Mouse (Mus musculus): ENCODE data around the gene Bhlhe23.
A peak's percentile ranks its signal among the peaks of the same experiment; 100 is the strongest.

Gene Bhlhe23

DNA sequence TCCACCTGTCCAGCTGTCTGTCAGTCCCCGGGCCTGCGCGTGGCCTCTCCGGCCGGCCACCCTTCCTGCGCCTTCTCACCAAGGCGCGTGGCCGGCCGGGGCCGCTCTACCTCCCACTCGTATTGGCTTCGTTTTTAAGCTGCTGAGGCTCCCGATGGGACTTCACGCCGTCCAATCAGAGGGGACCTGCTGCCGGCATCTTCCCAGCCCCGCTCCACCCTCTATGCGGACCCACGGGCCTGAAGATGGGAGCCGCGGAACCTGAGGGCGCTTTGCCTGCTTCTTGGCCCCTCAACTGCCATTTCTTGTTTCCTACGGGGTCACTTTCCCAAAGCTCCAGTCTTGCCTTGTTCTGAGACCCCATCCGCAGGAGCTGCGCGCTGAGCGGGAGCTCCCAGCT lies at the start of gene Bhlhe23:
Gene Bhlhe23, minus strand, starts transcription at position 108 of the 400 bp plus-strand sequence.
- DNase-seq, result no peak

DNA sequence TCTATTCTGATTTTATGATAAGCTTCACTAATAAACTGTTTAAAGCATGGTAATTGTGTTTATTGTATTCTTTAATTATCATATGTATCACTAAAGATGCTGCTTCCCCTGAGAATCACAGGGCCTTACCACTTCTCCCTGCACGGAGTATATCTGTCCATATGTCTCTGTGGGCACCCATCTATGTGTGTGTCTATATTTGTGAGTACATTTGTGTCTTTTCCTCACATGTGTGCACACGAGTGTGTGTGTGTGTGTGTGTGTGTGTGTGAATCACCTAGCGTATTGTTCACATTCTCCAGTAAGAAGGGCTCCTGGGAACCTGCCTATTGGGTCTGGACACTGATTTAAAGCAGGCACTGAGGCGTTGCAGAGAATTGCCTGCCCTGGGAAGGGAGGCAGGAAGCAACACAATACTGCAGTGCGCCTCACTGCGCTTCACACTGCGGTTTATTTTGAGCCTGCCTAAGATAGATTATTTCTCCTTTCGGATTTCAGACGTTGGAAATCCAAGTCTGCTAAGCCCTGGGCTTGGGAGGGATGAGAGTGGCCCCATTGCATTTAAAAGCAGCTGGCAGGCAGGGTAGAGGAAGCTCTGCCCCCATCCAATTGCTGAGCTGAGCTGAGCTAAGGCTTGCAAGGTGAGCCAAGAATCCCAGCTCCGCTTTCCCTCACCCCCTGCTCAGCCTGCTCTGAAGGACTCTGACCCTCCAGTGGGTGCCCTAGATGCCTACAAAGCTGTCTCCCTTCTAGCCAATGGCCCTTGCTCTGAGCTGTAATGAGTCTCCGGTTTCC lies 48.6 kb upstream of the Bhlhe23 start:
- DNase-seq, result no peak

- DNase-seq, result no peak
Observed at GRCm38 (mm10) chr2:180824724-180825123, 48.0 kb upstream of the Bhlhe23 start.

- no peak for DNase-seq
Observed at GRCm38 (mm10) chr2:180824061-180824460, 47.4 kb upstream of the Bhlhe23 start.

DNA sequence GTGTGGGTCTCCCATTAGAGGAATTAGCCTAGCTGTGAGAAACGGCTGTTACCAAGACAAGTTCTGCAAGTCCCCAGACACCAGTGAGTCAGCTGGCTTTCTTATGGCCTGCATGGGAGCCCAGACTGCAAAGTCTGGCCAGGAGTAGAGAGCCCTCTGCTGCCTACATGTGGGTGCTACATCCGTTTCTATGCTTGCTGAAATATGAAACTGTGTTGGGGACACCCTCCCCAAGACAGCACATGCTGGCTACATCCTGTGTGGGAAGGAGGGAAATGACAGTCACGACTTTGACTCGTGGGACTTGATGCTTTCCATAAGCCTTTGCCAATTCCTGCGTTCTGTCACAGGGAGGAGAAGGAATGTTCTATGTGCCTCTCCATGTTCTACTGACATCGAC lies 45.8 kb upstream of the Bhlhe23 start:
- no peak for DNase-seq

DNA sequence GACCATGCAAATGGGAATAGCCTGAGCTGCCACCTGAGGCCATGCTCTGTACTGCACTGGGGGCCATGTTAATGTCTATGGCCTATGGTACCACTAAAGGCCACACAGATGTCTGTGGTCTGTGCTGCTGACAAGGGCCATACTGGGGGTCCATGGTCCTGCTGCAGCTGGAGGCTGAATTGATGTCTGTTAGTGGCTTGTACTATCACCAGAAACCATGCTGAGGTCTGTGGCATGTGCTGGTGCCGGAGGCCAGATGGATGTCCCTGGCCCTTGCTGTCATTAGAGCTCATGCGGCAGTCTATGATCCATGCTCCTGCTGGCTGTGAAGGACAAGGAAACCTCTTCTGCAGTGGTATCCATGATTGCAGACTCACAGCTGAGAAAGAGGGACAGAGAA lies 42.8 kb upstream of the Bhlhe23 start:
- DNase-seq, result no peak

DNA sequence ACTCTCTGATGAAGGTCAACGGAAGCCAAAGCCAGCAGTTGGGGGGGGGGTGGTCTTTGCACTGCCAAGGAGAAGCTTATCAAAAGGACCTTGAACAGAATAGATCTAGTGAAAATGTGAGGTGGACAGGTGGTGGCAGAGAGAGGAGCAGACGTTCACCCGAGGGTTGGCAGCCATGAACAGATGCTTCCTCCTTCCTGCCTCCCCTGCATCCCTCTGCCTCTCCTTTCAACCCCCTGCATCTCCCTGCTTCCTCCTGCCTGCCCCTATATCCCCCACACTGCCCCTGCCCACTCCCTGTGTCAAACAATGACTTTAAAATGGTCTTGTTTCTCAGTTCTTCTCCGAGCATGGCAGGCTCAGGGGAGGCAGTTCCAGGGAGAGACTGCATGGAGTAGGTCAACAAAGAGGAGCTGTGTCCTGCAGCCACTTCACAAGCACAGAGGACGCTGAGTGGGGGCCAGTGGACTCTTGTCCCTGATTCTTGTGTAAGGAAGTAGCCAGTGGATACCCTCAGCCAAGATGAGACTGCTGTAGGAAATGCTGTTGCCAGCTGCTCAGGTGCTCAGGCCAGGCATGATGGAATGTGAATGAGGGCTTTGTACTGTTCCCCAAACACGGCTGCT lies 39.9 kb upstream of the Bhlhe23 start:
- no peak for DNase-seq

- no peak for DNase-seq
Observed at GRCm38 (mm10) chr2:180813982-180814568, 37.4 kb upstream of the Bhlhe23 start.

GRCm38 (mm10) chr2:180811002-180811401 lies 34.3 kb upstream of the Bhlhe23 start:
- DNase-seq, result no peak

DNA sequence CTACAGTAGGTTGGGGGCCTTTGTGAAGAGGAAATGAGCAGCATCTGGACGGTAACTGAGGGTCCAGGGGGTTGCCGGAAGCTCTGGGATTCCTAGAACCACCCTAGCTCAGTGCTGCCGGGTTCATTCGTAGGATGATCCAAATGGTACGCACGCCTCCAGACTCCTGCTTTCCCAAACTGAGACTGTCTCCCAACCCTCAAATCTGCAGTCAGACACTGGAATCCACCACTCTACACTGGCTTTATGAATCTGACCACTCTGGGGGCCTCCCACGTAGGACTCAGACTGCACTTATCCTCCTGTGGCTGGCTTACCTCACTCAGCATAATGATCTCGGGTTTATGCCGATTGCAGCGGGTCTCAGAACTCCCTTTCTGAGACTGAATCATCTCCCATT lies 32.8 kb upstream of the Bhlhe23 start:
- DNase-seq, result no peak

DNA sequence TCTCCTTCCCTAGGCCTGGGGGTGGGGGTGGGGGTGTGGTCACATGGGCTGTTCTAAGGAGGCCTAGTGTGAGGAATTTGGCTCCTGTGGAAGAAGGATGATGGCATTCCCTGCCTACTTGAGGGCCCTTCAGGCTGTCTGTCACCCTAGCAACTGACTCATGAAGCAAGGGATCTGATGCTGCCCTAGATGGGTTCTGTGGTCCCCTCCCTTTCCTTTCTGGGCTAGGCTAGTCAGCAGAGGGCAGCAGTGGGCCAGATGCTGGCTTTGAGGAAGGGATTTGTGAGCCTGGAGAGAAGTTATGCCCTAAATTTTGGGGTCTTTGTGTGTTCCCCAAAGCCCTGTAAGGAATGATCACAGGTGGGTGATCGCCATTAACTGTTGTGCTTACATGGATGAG lies 29.3 kb upstream of the Bhlhe23 start:
- DNase-seq, result no peak

DNA sequence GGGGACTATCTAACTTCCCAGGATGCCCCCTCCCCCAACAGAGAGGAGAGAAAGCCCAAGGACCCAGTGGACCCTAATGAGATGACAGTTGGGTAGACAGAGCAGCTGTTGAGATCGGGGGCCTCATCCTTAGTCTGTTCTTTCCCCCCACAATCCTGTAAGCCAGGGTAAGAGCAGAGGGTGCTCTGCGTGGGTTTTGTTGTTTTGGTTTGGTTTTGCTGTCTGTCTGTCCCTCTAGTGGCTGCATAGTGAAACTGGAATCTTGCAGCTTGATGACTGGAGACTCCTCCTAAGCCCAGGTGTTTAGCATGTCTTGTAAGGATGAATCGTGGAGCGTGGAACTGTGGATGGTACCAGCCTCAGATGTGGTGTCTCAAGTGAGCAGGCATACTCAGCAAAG lies 19.3 kb upstream of the Bhlhe23 start:
- DNase-seq, result no peak

DNA sequence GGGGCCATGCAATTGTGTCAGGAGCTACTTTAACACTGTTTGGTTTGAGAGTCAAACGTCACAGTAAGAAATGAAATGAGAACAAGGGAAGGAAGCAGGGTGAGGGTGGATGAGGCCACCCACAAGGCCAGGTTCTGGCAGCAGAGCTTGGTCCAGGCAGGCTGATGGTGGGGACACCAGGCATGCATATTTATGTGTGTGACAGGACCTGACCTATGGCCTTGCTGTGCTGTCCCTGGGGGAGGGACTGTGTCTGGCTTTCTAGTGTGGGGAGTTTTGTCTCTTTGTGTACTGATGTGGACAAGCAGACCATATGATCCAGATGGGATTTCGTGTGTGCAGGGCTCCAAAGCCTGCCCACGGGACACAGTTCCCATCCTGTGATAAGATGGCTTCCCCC lies 18.9 kb upstream of the Bhlhe23 start:
- no peak for DNase-seq

GRCm38 (mm10) chr2:180794422-180794821 lies 17.7 kb upstream of the Bhlhe23 start:
- no peak for DNase-seq

- DNase-seq, result peak; percentile 55 to 56
Observed at GRCm38 (mm10) chr2:180791674-180792073, 15.0 kb upstream of the Bhlhe23 start.

GRCm38 (mm10) chr2:180788843-180789242 lies 12.1 kb upstream of the Bhlhe23 start:
- no peak for DNase-seq

DNA sequence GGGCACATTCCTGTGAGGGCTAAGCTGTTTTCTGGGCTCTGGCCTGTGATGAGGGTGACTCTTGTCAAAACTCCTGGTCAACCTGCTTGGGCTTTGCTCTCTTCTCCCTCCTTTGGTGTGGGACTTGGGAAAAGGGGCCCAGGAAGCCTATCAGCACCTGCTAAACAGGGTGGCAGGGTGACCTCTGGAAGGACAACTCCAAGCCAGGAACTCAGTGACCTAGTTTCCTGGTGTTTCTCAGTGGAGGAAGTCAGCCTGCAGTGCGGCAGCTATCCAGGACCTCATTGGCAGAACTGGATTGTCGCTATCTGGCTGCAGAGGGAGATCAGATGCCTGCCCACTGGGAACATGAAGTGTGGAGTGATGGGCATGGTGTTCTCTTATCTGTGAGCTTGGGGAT lies 11.7 kb upstream of the Bhlhe23 start:
- no peak for DNase-seq

DNA sequence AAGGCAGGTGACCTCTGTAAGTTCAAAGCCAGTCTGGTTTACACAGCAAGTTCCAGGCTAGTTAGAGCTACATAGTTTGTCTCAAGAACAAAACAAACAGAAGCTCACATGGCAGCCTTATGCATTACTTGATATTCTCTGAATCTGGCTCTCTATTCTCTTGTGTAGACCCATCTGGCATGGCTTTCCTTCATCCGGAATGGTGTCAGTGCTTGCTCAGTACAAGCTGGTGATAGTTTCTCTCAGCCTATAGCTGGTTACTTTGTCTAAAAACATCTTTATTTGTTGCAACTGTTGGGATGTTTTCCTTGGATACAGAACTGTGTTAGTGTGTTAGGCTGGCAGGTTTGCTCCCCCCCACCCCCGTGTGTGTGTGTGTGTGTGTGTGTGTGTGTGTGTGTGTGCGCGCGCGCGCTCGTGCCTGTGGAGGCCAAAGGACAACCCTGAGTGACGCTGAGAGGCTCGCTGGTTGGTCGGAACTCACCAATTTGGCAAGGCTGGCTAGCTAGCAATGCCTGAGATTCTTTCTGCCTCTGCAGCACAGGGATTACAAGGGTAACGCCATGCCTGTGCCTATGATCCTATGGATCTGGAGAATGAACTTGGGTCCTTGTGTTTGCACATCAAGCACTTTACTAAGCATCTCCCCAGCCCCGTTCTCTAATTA lies 11.0 kb upstream of the Bhlhe23 start:
- DNase-seq, result no peak

DNA sequence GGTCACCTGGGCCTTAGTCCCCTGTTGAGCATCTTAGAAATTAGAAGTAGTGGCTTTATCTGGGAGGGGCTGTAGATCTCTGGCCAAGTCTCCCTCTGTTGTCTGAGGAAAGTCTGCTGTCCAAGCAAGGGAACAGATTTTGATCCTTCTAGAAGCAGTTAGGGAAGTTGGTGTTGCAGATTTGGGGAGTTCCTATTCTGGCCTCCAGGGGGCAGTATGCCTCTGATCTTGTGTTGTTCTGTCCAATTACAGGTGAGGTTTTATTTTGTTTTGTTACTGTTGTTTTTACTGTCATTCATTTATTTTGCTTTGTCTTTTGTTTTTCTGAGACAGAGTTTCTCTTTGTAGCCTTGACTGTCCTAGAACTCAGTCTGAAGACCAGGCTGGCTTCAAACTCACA lies 10.0 kb upstream of the Bhlhe23 start:
- DNase-seq, result peak; percentile 70 to 74

- no peak for DNase-seq
Observed at GRCm38 (mm10) chr2:180780282-180780681, 3.6 kb upstream of the Bhlhe23 start.

DNA sequence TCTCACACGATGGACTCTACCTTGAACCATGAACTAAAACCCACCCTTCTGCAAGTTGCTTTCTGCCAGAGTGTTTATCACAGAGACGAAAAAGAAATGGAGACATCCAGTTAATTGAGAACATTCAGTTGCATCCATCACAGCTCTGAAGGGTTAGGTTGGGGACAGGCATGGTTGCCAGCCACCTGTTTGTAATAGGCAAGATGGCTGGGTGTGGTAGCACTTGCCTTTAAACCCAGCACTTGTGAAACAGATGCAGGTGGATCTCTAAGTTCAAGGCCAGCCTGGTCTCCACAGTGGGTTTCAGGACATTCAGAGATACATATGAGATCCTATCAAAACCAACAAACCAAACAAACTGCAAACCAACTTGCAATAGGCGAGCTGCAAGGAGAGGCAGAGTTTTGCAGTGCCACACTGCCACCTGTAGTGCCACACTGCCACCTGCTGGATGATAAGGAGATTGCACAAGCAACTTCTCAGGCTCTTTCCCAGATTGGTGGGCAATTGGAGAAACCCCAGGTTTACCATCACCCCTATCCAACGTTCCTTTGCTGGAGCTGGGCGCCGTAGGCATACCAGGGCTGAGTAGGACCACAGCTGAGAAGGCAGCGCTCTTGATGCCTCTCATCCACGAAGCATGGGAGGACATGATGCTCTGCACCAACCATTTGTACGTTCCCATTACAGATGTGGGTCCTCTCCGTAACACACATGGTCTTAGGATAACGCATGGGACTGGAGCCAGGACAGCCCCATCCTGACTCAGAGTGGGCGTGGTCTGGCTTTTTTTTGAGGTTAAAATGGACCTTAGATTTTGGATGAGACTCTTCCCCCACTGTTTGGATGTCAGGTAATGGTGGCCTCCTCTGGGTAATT lies 2.8 kb upstream of the Bhlhe23 start:
- peak; percentile 72 to 74 for DNase-seq

- no peak for DNase-seq
Observed at GRCm38 (mm10) chr2:180775641-180776040, 1.1 kb downstream of the Bhlhe23 start.

DNA sequence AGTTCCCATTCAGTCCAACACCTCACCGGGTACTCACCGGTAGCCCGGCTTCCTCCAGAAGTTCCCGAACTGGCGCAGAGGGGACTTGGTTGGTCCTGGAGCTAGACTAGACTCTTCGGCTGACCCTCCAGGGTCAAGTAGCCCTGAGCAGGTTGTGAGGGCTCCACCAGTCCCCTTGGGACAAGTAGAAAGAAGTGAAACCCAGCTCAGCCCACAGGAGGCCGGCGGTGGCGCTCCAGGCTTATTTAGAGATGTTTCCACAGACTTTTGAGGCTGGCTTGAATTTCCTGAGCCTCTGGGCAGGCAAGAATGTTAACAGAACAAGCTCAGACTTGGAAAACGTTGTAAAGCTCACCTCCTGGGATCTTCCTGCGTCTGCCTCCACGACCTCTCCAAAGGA lies 1.5 kb downstream of the Bhlhe23 start:
- DNase-seq, result no peak
